Mouse (Mus musculus) heart, embryonic 11.5 days (tissue): Measurements from ENCODE around the gene Ankrd40. TPM values are rescaled to one million over a fixed set of nuclear protein-coding genes. Genes with fewer than 3 reads are reported as not detected.

ENCODE experiments used
- ATAC-seq: fragments of 200-750 bp; cut with Nextera tagmentation; replicated peaks from 2 replicates; pipeline ENCODE4 v1.8.0; 2017; ENCODE audit warnings: moderate library complexity; ENCODE audit not compliant: insufficient number of reproducible peaks, low FRiP score, low TSS enrichment
- H3K27ac ChIP-seq: fragments of 300-500 bp; sonication (generic); 2 replicates; pipeline ENCODE4 v1.5.1; 2014; ENCODE audit warnings: mild to moderate bottlenecking, low read depth, low read length
- H3K27me3 ChIP-seq: fragments of 300-500 bp; sonication (generic); 2 replicates; pipeline ENCODE4 v1.6.1; 2014; ENCODE audit warnings: mild to moderate bottlenecking, low read length, mixed read lengths; ENCODE audit not compliant: control insufficient read depth, insufficient read depth
- H3K36me3 ChIP-seq: fragments of 300-500 bp; sonication (generic); 2 replicates; pipeline ENCODE4 v1.6.1; 2014; ENCODE audit warnings: mild to moderate bottlenecking, low read length, moderate library complexity, mixed read lengths; ENCODE audit not compliant: control insufficient read depth, insufficient read depth
- H3K4me1 ChIP-seq: fragments of 300-500 bp; sonication (generic); 2 replicates; pipeline ENCODE4 v1.6.1; 2014; ENCODE audit warnings: low read length; ENCODE audit not compliant: control insufficient read depth, insufficient read depth
- H3K4me2 ChIP-seq: fragments of 300-500 bp; sonication (generic); 2 replicates; pipeline ENCODE4 v1.6.1; 2014; ENCODE audit warnings: mild to moderate bottlenecking, moderate library complexity
- H3K4me3 ChIP-seq: fragments of 300-500 bp; sonication (generic); 2 replicates; pipeline ENCODE4 v1.5.1; 2014; ENCODE audit warnings: low read depth, low read length
- H3K9ac ChIP-seq: fragments of 300-500 bp; sonication (generic); 2 replicates; pipeline ENCODE4 v1.6.1; 2014; ENCODE audit warnings: mild to moderate bottlenecking, low read depth, low read length, moderate library complexity
- H3K9me3 ChIP-seq: fragments of 300-500 bp; sonication (generic); replicated peaks from 2 replicates; pipeline ENCODE4 v1.6.1; 2016; ENCODE audit warnings: low read length; ENCODE audit not compliant: control insufficient read depth
- WGBS: fragments of 180-500 bp; shearing (Covaris S2); extraction: QIAGEN DNeasy Blood & Tissue Kit; methylation state at CpG from one replicate; pipeline ENCODE4 v1.1.7; 2014; ENCODE audit not compliant: insufficient replicate concordance; 5-methylcytosine and 5-hydroxymethylcytosine counted together
- polyA plus RNA-seq: library from polyadenylated mRNA; unstranded; fragments of >200 nt; fragmentation: Nextera tagmentation; extraction: Ambion mirVana; gene quantifications from 2 replicates; pipeline ENCODE4 v1.2.1, GENCODE M21; 2014

Ankrd40 gene
- polyA plus RNA-seq, 1 experiment from 2014 or later: 34.9 TPM

DNA sequence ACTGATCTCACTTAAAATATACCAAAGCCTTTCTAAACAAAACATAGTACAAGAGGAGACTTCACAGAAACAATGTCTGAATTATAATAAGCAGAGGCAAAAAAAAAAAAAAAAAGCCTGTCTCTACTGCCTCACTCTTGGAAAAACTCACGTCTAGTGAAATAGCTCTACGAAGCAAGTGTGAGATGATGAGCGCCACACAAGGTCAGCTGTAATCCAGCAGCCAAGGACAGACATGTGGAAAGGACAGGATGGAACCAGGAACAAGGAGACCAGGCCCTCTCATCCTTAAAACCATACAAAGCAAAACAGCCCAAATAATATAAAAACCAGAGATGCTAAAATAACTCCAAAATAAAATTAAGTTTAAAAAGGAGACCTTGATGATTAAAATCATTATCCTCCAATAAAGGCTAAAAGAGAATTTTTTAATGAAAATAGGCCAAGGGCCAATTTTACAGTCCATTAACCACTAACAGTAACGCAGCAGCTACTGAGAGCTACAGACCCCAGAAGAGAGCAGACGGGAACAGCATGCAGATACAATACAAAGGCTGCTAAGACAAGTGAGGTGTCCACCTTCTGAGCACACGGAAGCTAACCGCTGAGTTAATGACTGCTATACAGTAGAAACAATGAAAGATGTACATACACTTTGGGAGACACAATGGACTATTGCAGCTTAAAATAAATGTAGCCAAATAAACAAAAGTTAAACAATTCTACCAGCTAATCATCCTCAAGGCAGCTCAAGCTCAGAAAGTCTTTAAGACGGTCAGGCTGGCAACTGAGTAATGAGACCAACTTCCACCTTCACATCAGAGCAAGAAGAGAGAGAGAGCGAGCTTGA is 32.6 kb upstream of the Ankrd40 start:
- Histone ChIP-seq H3K27ac (no peak overlapping the region), H3K9me3 (no peaks in the 10 kb centered on the region), H3K4me1 (no peaks in the 10 kb centered on the region), H3K36me3 (peaks cover 50% of the 10 kb centered on the region), H3K27me3 (no peaks in the 10 kb centered on the region), H3K4me2 (no peak overlapping the region), H3K4me3 (no peak overlapping the region), H3K9ac (no peak overlapping the region)
- no peak for ATAC-seq
- 80% methylated on average over 9 of the region's 9 CpGs for WGBS

DNA sequence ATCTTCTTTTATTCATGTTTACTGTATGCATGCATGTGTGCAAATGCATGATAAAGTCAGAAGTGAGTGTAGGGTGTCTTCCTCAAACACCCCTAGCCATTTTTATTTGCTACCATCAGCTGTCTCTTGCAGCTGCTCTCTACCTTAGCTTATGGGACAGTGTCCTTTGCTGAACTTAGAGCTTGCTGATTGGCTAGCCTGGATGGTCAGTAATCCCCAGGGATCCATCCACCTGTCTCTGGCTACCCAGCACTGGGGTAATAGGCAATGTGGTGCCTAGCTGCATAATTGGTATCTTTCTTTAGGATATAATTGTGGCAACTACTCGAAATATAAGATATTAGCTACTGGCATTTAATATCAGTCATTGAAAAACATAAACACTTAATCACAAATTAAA is 15.1 kb upstream of the Ankrd40 start:
- Histone ChIP-seq H3K9ac (no peak overlapping the region), H3K27ac (no peak overlapping the region), H3K36me3 (peaks cover 3% of the 10 kb centered on the region; the same call in 1 of the 2 replicates), H3K4me2 (no peak overlapping the region), H3K4me1 (peaks cover 33% of the 10 kb centered on the region), H3K27me3 (no peaks in the 10 kb centered on the region), H3K4me3 (no peak overlapping the region), H3K9me3 (no peaks in the 10 kb centered on the region)
- WGBS: 90% methylated on average over 1 of the region's 1 CpGs
- ATAC-seq: no peak

- Histone ChIP-seq H3K36me3 (peaks cover 3% of the 10 kb centered on the region; the same call in 1 of the 2 replicates), H3K27ac (peak overlapping the region; percentile 19; the same call in 1 of the 2 replicates), H3K4me2 (no peak overlapping the region), H3K4me1 (peaks cover 37% of the 10 kb centered on the region), H3K4me3 (no peak overlapping the region), H3K27me3 (no peaks in the 10 kb centered on the region), H3K9ac (no peak overlapping the region), H3K9me3 (no peaks in the 10 kb centered on the region)
- ATAC-seq: no peak
- WGBS: 50% methylated on average over 2 of the region's 2 CpGs
Measured at GRCm38 (mm10) chr11:94314098-94314652, 13.6 kb upstream of the Ankrd40 start.

GRCm38 (mm10) chr11:94315308-94315707 is 12.5 kb upstream of the Ankrd40 start:
- no peak overlapping the region for H3K9ac ChIP-seq
- peaks cover 44% of the 10 kb centered on the region for H3K4me1 ChIP-seq
- peak overlapping the region; percentile 1 for H3K4me2 ChIP-seq
- no peaks in the 10 kb centered on the region for H3K27me3 ChIP-seq
- 49% methylated on average over 1 of the region's 1 CpGs for WGBS
- no peak overlapping the region for H3K27ac ChIP-seq
- H3K9me3 ChIP-seq: no peaks in the 10 kb centered on the region
- H3K4me3 ChIP-seq: no peak overlapping the region
- peaks cover 2% of the 10 kb centered on the region; the same call in 1 of the 2 replicates for H3K36me3 ChIP-seq
- ATAC-seq: no peak

DNA sequence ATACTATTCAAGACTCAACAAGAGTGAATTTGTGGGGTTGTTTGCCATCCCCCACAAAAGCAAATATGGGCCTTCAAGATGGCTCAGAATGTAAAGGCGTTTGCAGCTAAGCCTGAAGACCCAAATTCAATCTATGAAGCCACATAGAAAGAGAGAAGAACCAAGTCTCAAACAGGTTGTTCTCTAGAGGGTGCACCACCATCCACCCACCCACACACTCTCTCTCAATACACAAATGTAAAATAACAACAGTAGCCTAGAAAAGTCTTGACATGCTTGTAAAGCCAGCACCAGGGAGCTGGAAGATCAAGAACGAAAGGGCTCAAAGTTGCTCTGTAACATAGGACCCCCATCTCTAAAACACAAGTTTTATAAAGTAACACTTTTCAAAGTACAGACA is 11.3 kb upstream of the Ankrd40 start:
- Histone ChIP-seq H3K4me3 (no peak overlapping the region), H3K36me3 (no peaks in the 10 kb centered on the region; the same call in 1 of the 2 replicates), H3K4me1 (peaks cover 44% of the 10 kb centered on the region), H3K9me3 (no peaks in the 10 kb centered on the region), H3K27me3 (no peaks in the 10 kb centered on the region), H3K27ac (no peak overlapping the region), H3K4me2 (no peak overlapping the region), H3K9ac (no peak overlapping the region)
- 80% methylated on average over 2 of the region's 2 CpGs for WGBS
- ATAC-seq: no peak

GRCm38 (mm10) chr11:94317014-94317413 is 10.8 kb upstream of the Ankrd40 start:
- no peak overlapping the region for H3K27ac ChIP-seq
- no peak overlapping the region for H3K9ac ChIP-seq
- no peak overlapping the region for H3K4me2 ChIP-seq
- H3K9me3 ChIP-seq: no peaks in the 10 kb centered on the region
- no peak overlapping the region for H3K4me3 ChIP-seq
- 78% methylated on average over 1 of the region's 1 CpGs for WGBS
- no peak for ATAC-seq
- H3K4me1 ChIP-seq: peaks cover 44% of the 10 kb centered on the region
- no peaks in the 10 kb centered on the region; the same call in 1 of the 2 replicates for H3K36me3 ChIP-seq
- no peaks in the 10 kb centered on the region for H3K27me3 ChIP-seq

- no peaks in the 10 kb centered on the region; the same call in 1 of the 2 replicates for H3K36me3 ChIP-seq
- no peak for ATAC-seq
- H3K4me3 ChIP-seq: no peak overlapping the region
- peak overlapping the region; percentile 27; the same call in 1 of the 2 replicates for H3K4me2 ChIP-seq
- no peak overlapping the region for H3K27ac ChIP-seq
- no peaks in the 10 kb centered on the region for H3K9me3 ChIP-seq
- H3K4me1 ChIP-seq: peaks cover 46% of the 10 kb centered on the region
- WGBS: 68% methylated on average over 4 of the region's 4 CpGs
- no peak overlapping the region for H3K9ac ChIP-seq
- H3K27me3 ChIP-seq: no peaks in the 10 kb centered on the region
Measured at GRCm38 (mm10) chr11:94317515-94317914, 10.3 kb upstream of the Ankrd40 start.

DNA sequence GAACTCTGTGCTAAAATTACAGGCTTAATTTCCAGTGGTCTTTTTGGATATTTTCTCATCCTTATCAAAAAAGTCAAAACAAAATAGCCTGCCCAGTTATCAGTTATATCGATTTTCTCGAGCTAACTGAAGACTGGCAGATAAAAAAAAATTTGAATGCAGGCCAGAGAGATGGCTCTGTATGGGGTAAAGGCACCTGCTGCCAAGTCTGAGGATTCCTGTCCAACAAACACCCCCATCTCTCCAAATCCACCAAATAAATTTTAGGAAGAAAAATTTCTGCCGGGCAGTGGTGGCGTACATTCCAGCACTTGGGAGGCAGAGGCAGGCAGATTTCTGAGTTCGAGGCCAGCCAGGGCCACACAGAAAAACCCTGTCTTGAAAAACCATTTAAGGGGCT is 9.7 kb upstream of the Ankrd40 start:
- Histone ChIP-seq H3K27me3 (no peaks in the 10 kb centered on the region), H3K4me3 (no peak overlapping the region), H3K9ac (no peak overlapping the region), H3K36me3 (no peaks in the 10 kb centered on the region; the same call in 1 of the 2 replicates), H3K9me3 (no peaks in the 10 kb centered on the region), H3K4me1 (peaks cover 46% of the 10 kb centered on the region), H3K27ac (no peak overlapping the region), H3K4me2 (peak overlapping the region; percentile 27; the same call in 1 of the 2 replicates)
- ATAC-seq: no peak
- WGBS: 87% methylated on average over 5 of the region's 5 CpGs
